Comparison of ENCODE assay signal across 11 mouse cellular contexts in the genomic region with DNA sequence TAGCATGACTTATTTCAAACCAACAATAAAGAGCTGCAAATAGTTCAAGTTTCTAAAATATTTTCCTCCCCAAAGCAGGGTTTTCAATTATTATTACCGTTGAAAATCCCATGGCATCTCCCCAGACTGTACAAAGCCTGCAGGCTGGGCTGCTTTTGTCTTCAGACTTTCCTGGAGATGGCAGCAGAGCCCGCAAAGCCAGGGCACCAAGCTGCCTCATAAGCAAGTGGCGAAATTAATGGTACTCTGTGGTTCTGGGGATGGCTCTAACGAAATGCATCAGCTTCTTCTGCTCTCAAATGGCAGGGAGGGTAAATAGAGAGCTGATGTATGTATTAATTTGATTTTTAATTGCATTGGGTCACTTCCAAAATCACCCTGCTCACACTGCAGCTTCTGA.
DNase-seq lines count a peak whose midpoint lies in the region; ATAC-seq and TF ChIP-seq lines count a peak whose summit lies in the region.
"Had no signal": no experiment of that assay in that cellular context is flagged by ENCODE, and none has a peak within 500 bp of the region (broad histone marks: within the 10 kb centered on the region; RNA-seq: fewer than 3 reads in every experiment).

No protein-coding gene starts in this region.

- no peaks in the 10 kb centered on the region for H3K9me3 ChIP-seq in neural tube, embryonic 14.5 days (ENCODE audit: control insufficient read depth, low read length)
- H3K9me3 ChIP-seq: liver, embryonic 15.5 days had no signal

- H3K27ac ChIP-seq in left cerebral cortex, adult 2 months: no peak overlapping the region
- H3K27ac ChIP-seq in embryonic fibroblast, embryonic 13.5 days (ENCODE audit: insufficient read depth, low read length): no peak overlapping the region
- no peak overlapping the region for H3K27ac ChIP-seq in neural tube, embryonic 14.5 days (ENCODE audit: low read depth, low read length)
- H3K27ac ChIP-seq: liver, embryonic 15.5 days had no signal

- no peaks in the 10 kb centered on the region for H3K4me1 ChIP-seq in embryonic fibroblast, embryonic 13.5 days (ENCODE audit: control insufficient read depth, insufficient read depth, low read length)
- peaks cover 4% of the 10 kb centered on the region; the same call in 1 of the 2 replicates for H3K4me1 ChIP-seq in neural tube, embryonic 14.5 days (ENCODE audit: control insufficient read depth, insufficient read depth, low read length)
- H3K4me1 ChIP-seq: liver, embryonic 15.5 days had no signal

- H3K4me2 ChIP-seq in neural tube, embryonic 14.5 days (ENCODE audit: low read depth, low read length): no peak overlapping the region
- H3K4me2 ChIP-seq: liver, embryonic 15.5 days had no signal

- ATAC-seq in neural tube, embryonic 14.5 days (ENCODE audit: low read depth): peak; percentile 89

- 46% methylated on average over 4 of the region's 4 CpGs for WGBS in neural tube, embryonic 14.5 days

- intact Hi-C loops in left cerebral cortex, adult 2 months (cut with DNase I): no loop called here

- no peaks in the 10 kb centered on the region for H3K27me3 ChIP-seq in neural tube, embryonic 14.5 days (ENCODE audit: control insufficient read depth, insufficient read depth, low read length)
- H3K27me3 ChIP-seq: liver, embryonic 15.5 days had no signal

- H3K4me3 ChIP-seq in left cerebral cortex, adult 2 months: no peak overlapping the region
- no peak overlapping the region for H3K4me3 ChIP-seq in embryonic fibroblast, embryonic 13.5 days (ENCODE audit: insufficient read depth, low read length)
- no peak overlapping the region for H3K4me3 ChIP-seq in neural tube, embryonic 14.5 days (ENCODE audit: low read depth, low read length)
- H3K4me3 ChIP-seq: liver, embryonic 15.5 days had no signal

- peak; percentile 25 for DNase-seq in embryo, embryonic 11 days
- no peak for DNase-seq in embryo, embryonic 9.5 days (ENCODE audit: extremely low spot score)
- DNase-seq in left cerebral cortex, adult 2 months (ENCODE audit: extremely low spot score in 1 of 2, low spot score in 2 of 2): peak in 1 of 2 experiments; percentile 21
- no peak for DNase-seq in left cerebral cortex, adult 8-10 months (ENCODE audit: low spot score in 2 of 2)
- no peak for DNase-seq in kidney, adult 9 months
- no peak for DNase-seq in kidney, adult 18-20 months
- DNase-seq: heart, postnatal 4 days; thymus, postnatal 4 days had no signal

- no peak overlapping the region for H3K9ac ChIP-seq in neural tube, embryonic 14.5 days (replicated peaks; ENCODE audit: low read depth, low read length)
- H3K9ac ChIP-seq: liver, embryonic 15.5 days had no signal

- H3K36me3 ChIP-seq in neural tube, embryonic 14.5 days (ENCODE audit: control insufficient read depth, insufficient read depth, low read length): no peaks in the 10 kb centered on the region
- H3K36me3 ChIP-seq: liver, embryonic 15.5 days had no signal

- TF ChIP-seq CTCF in left cerebral cortex, adult 2 months (IDR thresholded peaks at IDR 0.05): peak; percentile 54
- TF ChIP-seq CTCF in embryonic fibroblast, embryonic 13.5 days (IDR thresholded peaks at IDR 0.05; ENCODE audit: borderline replicate concordance, insufficient read depth, low read length): 0 out of 2 replicates have a peak, but pooled peaks have one; percentile 22

- no peak for TF ChIP-seq POLR2A in embryonic fibroblast, embryonic 13.5 days (IDR thresholded peaks at IDR 0.05; ENCODE audit: low read depth, low read length)
